19 mouse cellular contexts compared by ENCODE assay signal in the genomic region with DNA sequence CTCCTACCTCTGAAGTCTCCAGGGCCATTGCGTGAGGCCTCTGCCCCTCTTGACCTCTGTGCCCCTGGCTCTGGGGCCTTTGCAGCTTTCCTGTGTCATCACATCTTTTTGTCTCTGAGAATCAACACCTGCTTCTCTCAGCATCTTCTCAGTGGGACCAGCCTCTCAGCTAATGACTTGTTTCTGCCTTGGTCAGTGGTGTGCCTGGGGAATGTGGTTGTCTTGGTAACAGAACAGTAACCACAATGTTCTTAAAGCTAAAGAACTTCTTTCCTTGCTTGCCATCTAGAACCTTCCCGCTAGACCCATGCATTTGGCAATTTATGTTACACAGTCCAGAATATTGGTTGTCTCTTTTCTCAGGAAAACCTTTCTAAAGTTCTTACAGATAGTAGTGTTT. TPM values are rescaled to one million over a fixed set of nuclear protein-coding genes. Genes with fewer than 3 reads are reported as not detected.
A peak's percentile ranks its signal among the peaks of the same experiment; 100 is the strongest.
DNase-seq lines count a peak whose midpoint lies in the region; ATAC-seq and TF ChIP-seq lines count a peak whose summit lies in the region.
"Had no signal": no experiment of that assay in that cellular context is flagged by ENCODE, and none has a peak within 500 bp of the region (broad histone marks: within the 10 kb centered on the region; RNA-seq: fewer than 3 reads in every experiment).

No protein-coding gene starts in this region.

- H3K9ac ChIP-seq in heart, adult 2 months (ENCODE audit: low read depth, low read length), result no peak overlapping the region
- H3K9ac ChIP-seq in neural tube, embryonic 13.5 days, result 0 out of 2 replicates have a peak overlapping the region, but pooled peaks have one; percentile 8
- H3K9ac ChIP-seq in midbrain, embryonic 16.5 days (ENCODE audit: low read depth, low read length), result no peak overlapping the region
- H3K9ac ChIP-seq: embryonic facial prominence, embryonic 12.5 days; heart, embryonic 12.5 days; limb, embryonic 13.5 days; liver, embryonic 15.5 days had no signal

- no peak overlapping the region for H3K4me2 ChIP-seq in neural tube, embryonic 13.5 days
- no peak overlapping the region for H3K4me2 ChIP-seq in midbrain, embryonic 16.5 days (ENCODE audit: low read length)
- H3K4me2 ChIP-seq: embryonic facial prominence, embryonic 12.5 days; heart, embryonic 12.5 days; limb, embryonic 13.5 days; liver, embryonic 15.5 days had no signal

- TF ChIP-seq POLR2A in heart, adult 2 months (IDR thresholded peaks at IDR 0.05; ENCODE audit: insufficient read depth, low read depth, low read length), result no peak

- H3K27ac ChIP-seq in heart, adult 2 months, result no peak overlapping the region; the same call in 1 of the 2 replicates
- H3K27ac ChIP-seq in neural tube, embryonic 13.5 days (replicated peaks), result 0 out of 2 replicates have a peak overlapping the region, but pooled peaks have one; percentile 33
- peak overlapping the region; percentile 64 for H3K27ac ChIP-seq in midbrain, embryonic 16.5 days (ENCODE audit: low read length)
- H3K27ac ChIP-seq: embryonic facial prominence, embryonic 12.5 days; limb, embryonic 13.5 days; liver, embryonic 15.5 days had no signal

- no peak for ATAC-seq in neural tube, embryonic 13.5 days (ENCODE audit: low read depth)
- no peak for ATAC-seq in midbrain, embryonic 16.5 days

- WGBS in heart, adult 2 months, result 63% methylated on average over 2 of the region's 2 CpGs
- WGBS in neural tube, embryonic 13.5 days, result 66% methylated on average over 2 of the region's 2 CpGs
- 60% methylated on average over 2 of the region's 2 CpGs for WGBS in midbrain, embryonic 16.5 days

- no peaks in the 10 kb centered on the region for H3K9me3 ChIP-seq in neural tube, embryonic 13.5 days
- H3K9me3 ChIP-seq in midbrain, embryonic 16.5 days (replicated peaks; ENCODE audit: control insufficient read depth, low read length, poor library complexity, severe bottlenecking), result no peaks in the 10 kb centered on the region
- H3K9me3 ChIP-seq: embryonic facial prominence, embryonic 12.5 days; heart, embryonic 12.5 days; limb, embryonic 13.5 days; liver, embryonic 15.5 days had no signal

- H3K4me3 ChIP-seq in heart, adult 2 months, result no peak overlapping the region
- no peak overlapping the region for H3K4me3 ChIP-seq in neural tube, embryonic 13.5 days
- H3K4me3 ChIP-seq in midbrain, embryonic 16.5 days (ENCODE audit: low read depth, low read length), result no peak overlapping the region
- H3K4me3 ChIP-seq: embryonic facial prominence, embryonic 12.5 days; heart, embryonic 12.5 days; limb, embryonic 13.5 days; liver, embryonic 15.5 days; myocyte had no signal

- TF ChIP-seq CTCF in heart, adult 2 months (IDR thresholded peaks at IDR 0.05), result no peak

- peak; percentile 19 to 29 for DNase-seq in heart, postnatal 10 days
- DNase-seq in heart, adult 2 months, result no peak
- no peak for DNase-seq in neural tube, embryonic 10.5 days (ENCODE audit: extremely low spot score, low spot score)
- no peak for DNase-seq in thymus, postnatal 4 days
- DNase-seq in thymus, adult 18-20 months, result no peak
- no peak for DNase-seq in cerebellum, postnatal 10 days
- DNase-seq: adrenal gland, postnatal 10 days; cerebellum, adult 18-20 months; kidney, adult 11 months; kidney, postnatal 10 days; lung, postnatal 10 days; right cerebral cortex, postnatal 14 days had no signal

- intact Hi-C loops in heart, postnatal 10 days (cut with DNase I), result no loop called here
- intact Hi-C loops in heart, adult 2 months (cut with DNase I), result no loop called here

- H3K4me1 ChIP-seq in heart, adult 2 months (ENCODE audit: control insufficient read depth, insufficient read depth, low read length), result peaks cover 1% of the 10 kb centered on the region; the same call in 1 of the 2 replicates
- H3K4me1 ChIP-seq in neural tube, embryonic 13.5 days (replicated peaks), result peaks cover 12% of the 10 kb centered on the region; the same call in 1 of the 2 replicates
- H3K4me1 ChIP-seq in midbrain, embryonic 16.5 days (ENCODE audit: control insufficient read depth, insufficient read depth, low read length), result peaks cover 6% of the 10 kb centered on the region
- H3K4me1 ChIP-seq: liver, embryonic 15.5 days had no signal

- no peaks in the 10 kb centered on the region for H3K79me2 ChIP-seq in heart, adult 2 months (replicated peaks; ENCODE audit: control insufficient read depth, insufficient read depth, low read length)

- no peaks in the 10 kb centered on the region for H3K27me3 ChIP-seq in heart, adult 2 months (ENCODE audit: control insufficient read depth, insufficient read depth, low read length)
- H3K27me3 ChIP-seq in neural tube, embryonic 13.5 days, result no peaks in the 10 kb centered on the region
- no peaks in the 10 kb centered on the region for H3K27me3 ChIP-seq in midbrain, embryonic 16.5 days (ENCODE audit: control insufficient read depth, insufficient read depth, low read depth, low read length)
- H3K27me3 ChIP-seq: embryonic facial prominence, embryonic 12.5 days; heart, embryonic 12.5 days; limb, embryonic 13.5 days; liver, embryonic 15.5 days had no signal

- H3K36me3 ChIP-seq in heart, adult 2 months (ENCODE audit: control insufficient read depth, insufficient read depth, low read length), result no peaks in the 10 kb centered on the region
- H3K36me3 ChIP-seq in neural tube, embryonic 13.5 days, result peaks cover 79% of the 10 kb centered on the region
- no peaks in the 10 kb centered on the region; the same call in 1 of the 2 replicates for H3K36me3 ChIP-seq in midbrain, embryonic 16.5 days (ENCODE audit: control insufficient read depth, insufficient read depth, low read length)

- no peak for TF ChIP-seq EP300 in heart, adult 2 months (IDR thresholded peaks at IDR 0.05; ENCODE audit: insufficient read depth, low read depth, low read length)

RNA-seq across cellular contexts. Expression of a gene that starts 39.0 kb away (rescaled TPM):
- total RNA-seq in heart, postnatal 10 days (2021), result 10 to 100 TPM; 24.9 to 30.2 TPM
- 10 to 100 TPM; 15.2 to 17.5 TPM for total RNA-seq in heart, adult 2 months (2021)
- 21.6 and 21.9 TPM in 2 replicates for polyA plus RNA-seq in heart, adult 2 months (2012; rRNA removed)
- polyA plus RNA-seq in neural tube, embryonic 13.5 days (2015; fragmentation: Nextera tagmentation; extraction: Ambion mirVana), result 13.1 and 13.4 TPM in 2 replicates
- 12.6 and 14.9 TPM in 2 replicates for polyA plus RNA-seq in midbrain, embryonic 16.5 days (2015; fragmentation: Nextera tagmentation; extraction: Ambion mirVana)

Comparison
In these comparisons a context has a peak if more than half of its experiments do, and no peak if none do; other contexts are left out.
1. DNase-seq: peak in heart, postnatal 10 days (2 of 2); none in heart, adult 2 months (0 of 2), neural tube, embryonic 10.5 days (single experiment), thymus, postnatal 4 days (single experiment), thymus, adult 18-20 months (0 of 2) and cerebellum, postnatal 10 days (0 of 2).